Mouse (Mus musculus) kidney, postnatal 0 days (tissue): ENCODE results near the gene Tcf15. TPM values are rescaled to one million over a fixed set of nuclear protein-coding genes. Genes with fewer than 3 reads are reported as not detected.

ENCODE experiments used
- ATAC-seq: fragments of 200-750 bp; cut with Nextera tagmentation; replicated peaks from 2 replicates; pipeline ENCODE4 v1.8.0; 2017; ENCODE audit warnings: low read depth, moderate number of reproducible peaks, moderate TSS enrichment, moderate library complexity; ENCODE audit not compliant: low FRiP score
- DNase-seq: peaks from one replicate; pipeline ENCODE4 v3.0.0-alpha.2; 2016; ENCODE audit warnings: low spot score
- H3K27ac ChIP-seq: fragments of 300-500 bp; sonication (generic); 2 replicates; pipeline ENCODE4 v1.5.1; 2014; ENCODE audit warnings: mild to moderate bottlenecking
- H3K27me3 ChIP-seq: fragments of 300-500 bp; sonication (generic); 2 replicates; pipeline ENCODE4 v1.6.1; 2014; ENCODE audit warnings: low read length, mixed read lengths; ENCODE audit not compliant: insufficient read depth
- H3K36me3 ChIP-seq: fragments of 300-500 bp; sonication (generic); 2 replicates; pipeline ENCODE4 v1.6.1; 2014; ENCODE audit warnings: low read length, mixed read lengths; ENCODE audit not compliant: insufficient read depth
- H3K4me1 ChIP-seq: fragments of 300-500 bp; sonication (generic); replicated peaks from 2 replicates; pipeline ENCODE4 v1.6.1; 2014; ENCODE audit warnings: antibody characterized with exemption, low read length, mixed read lengths; ENCODE audit not compliant: insufficient read depth
- H3K4me2 ChIP-seq: fragments of 300-500 bp; sonication (generic); 2 replicates; pipeline ENCODE4 v1.6.1; 2014; ENCODE audit warnings: mild to moderate bottlenecking, low read length, moderate library complexity, mixed read lengths
- H3K4me3 ChIP-seq: fragments of 300-500 bp; sonication (generic); replicated peaks from 2 replicates; pipeline ENCODE4 v1.5.1; 2014; ENCODE audit warnings: low read depth, low read length
- H3K9ac ChIP-seq: fragments of 300-500 bp; sonication (generic); 2 replicates; pipeline ENCODE4 v1.6.1; 2014; ENCODE audit warnings: low read depth, low read length
- H3K9me3 ChIP-seq: fragments of 300-500 bp; sonication (generic); replicated peaks from 2 replicates; pipeline ENCODE4 v1.6.1; 2016; ENCODE audit warnings: low read length, inconsistent platforms, mixed read lengths
- CTCF ChIP-seq: IDR thresholded peaks from 2 replicates; pipeline ENCODE4 v1.5.1; 2016; ENCODE audit warnings: antibody characterized with exemption, low read depth, mild to moderate bottlenecking, moderate library complexity
- WGBS: fragments of 180-500 bp; shearing (Covaris S2); extraction: QIAGEN DNeasy Blood & Tissue Kit; methylation state at CpG from one replicate; pipeline ENCODE4 v1.1.7; 2014; 5-methylcytosine and 5-hydroxymethylcytosine counted together
- polyA plus RNA-seq: library from polyadenylated mRNA; unstranded; fragments of >200 nt; fragmentation: Nextera tagmentation; extraction: Ambion mirVana; gene quantifications from 2 replicates; pipeline ENCODE4 v1.2.1, GENCODE M21; 2015

Gene Tcf15
- polyA plus RNA-seq, 1 experiment from 2014 or later: 15.5 TPM

- H3K4me2 ChIP-seq: no peak overlapping the region
- DNase-seq: no peak
These were observed 25.7 kb upstream of the Tcf15 start for GRCm38 (mm10) chr2:152117694-152118093.

DNA sequence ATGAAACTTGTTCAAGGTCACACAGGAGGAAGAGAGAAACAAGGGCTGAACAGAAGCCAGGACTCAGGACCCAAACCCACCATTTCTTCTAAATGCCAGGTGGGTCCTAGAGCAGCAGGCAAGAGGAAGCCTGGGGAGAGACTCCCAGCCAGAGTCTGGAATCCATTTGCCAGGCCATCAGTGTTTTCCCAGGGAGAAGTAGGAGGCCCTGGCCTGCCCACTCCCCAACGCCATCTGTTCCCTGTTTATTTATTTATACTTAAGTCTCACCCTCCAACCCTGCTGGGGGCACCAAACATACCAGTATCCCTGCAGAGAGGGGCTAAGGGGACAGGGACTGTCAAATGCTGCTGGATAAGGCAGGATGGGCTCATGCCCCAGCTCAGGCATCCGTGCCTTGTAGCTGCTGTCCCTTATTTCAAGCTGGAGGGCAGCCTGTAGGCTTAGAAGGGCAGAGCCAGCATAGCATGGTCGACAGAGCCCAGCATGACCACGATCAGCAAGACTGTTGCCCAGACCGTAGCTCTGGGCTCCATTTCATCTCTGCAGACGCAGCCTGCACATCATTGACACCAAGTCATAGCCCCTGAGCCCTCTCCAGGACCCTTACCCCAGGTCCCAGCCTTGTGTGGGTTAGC lies 24.0 kb upstream of the Tcf15 start:
- 0 out of 2 replicates have a peak, but pooled peaks cover 4% of the 10 kb centered on the region for H3K4me1 ChIP-seq
- DNase-seq (no peak), ATAC-seq (no peak)
- no peak overlapping the region for H3K9ac ChIP-seq
- peaks cover 5% of the 10 kb centered on the region; the same call in 1 of the 2 replicates for H3K27me3 ChIP-seq
- WGBS: 39% methylated on average over 6 of the region's 6 CpGs
- no peak for TF ChIP-seq CTCF
- H3K4me3 ChIP-seq: no peak overlapping the region
- no peak overlapping the region for H3K27ac ChIP-seq
- H3K4me2 ChIP-seq: no peak overlapping the region
- no peaks in the 10 kb centered on the region for H3K36me3 ChIP-seq
- H3K9me3 ChIP-seq: no peaks in the 10 kb centered on the region

More at GRCm38 (mm10) chr2:152117694-152118093, 25.7 kb upstream of the Tcf15 start:
- no peak for TF ChIP-seq CTCF
- Histone ChIP-seq H3K36me3 (no peaks in the 10 kb centered on the region), H3K27ac (no peak overlapping the region), H3K9ac (no peak overlapping the region), H3K9me3 (no peaks in the 10 kb centered on the region), H3K4me1 (0 out of 2 replicates have a peak, but pooled peaks cover 4% of the 10 kb centered on the region), H3K4me3 (no peak overlapping the region), H3K27me3 (peaks cover 5% of the 10 kb centered on the region; the same call in 1 of the 2 replicates)
- ATAC-seq: no peak
- 88% methylated on average over 7 of the region's 7 CpGs for WGBS

DNA sequence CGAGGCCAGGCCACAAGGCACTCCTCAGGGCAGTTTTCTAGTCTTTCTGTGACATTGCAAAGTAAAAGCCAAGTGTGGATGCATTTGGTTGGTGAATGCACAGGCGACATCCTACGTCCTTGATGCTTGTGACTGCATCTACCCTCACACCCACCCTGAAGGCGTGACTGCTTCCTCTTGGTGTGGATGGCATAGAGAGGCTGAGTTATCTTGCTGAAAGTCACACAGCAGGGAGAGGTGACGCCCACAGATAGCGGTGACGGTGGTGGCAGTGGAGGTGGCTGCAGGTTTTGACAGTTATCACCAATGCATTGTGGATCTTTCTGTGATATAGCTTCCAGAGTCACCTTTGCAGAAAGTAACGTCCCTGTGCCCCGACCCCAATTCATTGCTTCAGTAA lies 20.5 kb upstream of the Tcf15 start:
- TF ChIP-seq CTCF: no peak
- H3K4me2 ChIP-seq: no peak overlapping the region
- ATAC-seq (no peak), DNase-seq (no peak)
- no peak overlapping the region for H3K27ac ChIP-seq
- 80% methylated on average over 9 of the region's 9 CpGs for WGBS
- H3K27me3 ChIP-seq: no peaks in the 10 kb centered on the region
- H3K9ac ChIP-seq: no peak overlapping the region
- H3K4me1 ChIP-seq: no peaks in the 10 kb centered on the region
- no peak overlapping the region for H3K4me3 ChIP-seq
- H3K9me3 ChIP-seq: no peaks in the 10 kb centered on the region
- H3K36me3 ChIP-seq: no peaks in the 10 kb centered on the region

GRCm38 (mm10) chr2:152128597-152128996 lies 14.8 kb upstream of the Tcf15 start:
- Histone ChIP-seq H3K9ac (no peak overlapping the region), H3K4me1 (no peaks in the 10 kb centered on the region), H3K27ac (no peak overlapping the region), H3K27me3 (no peaks in the 10 kb centered on the region), H3K4me2 (no peak overlapping the region), H3K4me3 (no peak overlapping the region), H3K9me3 (no peaks in the 10 kb centered on the region), H3K36me3 (no peaks in the 10 kb centered on the region)
- peak; percentile 53 for TF ChIP-seq CTCF
- DNase-seq: no peak
- ATAC-seq: no peak
- 56% methylated on average over 2 of the region's 2 CpGs for WGBS

DNA sequence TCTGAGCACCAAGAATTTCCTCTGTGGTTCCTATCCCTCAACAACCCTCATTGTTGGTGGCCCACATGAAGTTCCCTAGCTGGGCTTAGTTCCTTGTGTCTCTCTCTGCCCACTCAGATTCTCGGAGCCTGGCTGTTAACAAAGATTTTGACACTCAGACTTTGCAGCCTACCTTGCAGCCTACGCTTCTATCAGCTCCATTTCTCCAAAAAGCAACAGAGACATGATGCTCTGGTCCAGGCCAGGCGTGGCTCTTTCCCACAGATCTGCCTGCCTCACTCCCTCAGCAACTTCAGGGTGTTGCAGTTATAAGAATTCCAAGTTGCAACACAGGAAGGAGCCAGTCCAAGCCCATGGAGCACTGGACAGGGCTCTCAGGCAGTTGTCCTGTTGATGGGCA lies 13.6 kb upstream of the Tcf15 start:
- TF ChIP-seq CTCF: no peak
- no peaks in the 10 kb centered on the region for H3K4me1 ChIP-seq
- ATAC-seq (no peak), DNase-seq (no peak)
- no peak overlapping the region for H3K27ac ChIP-seq
- H3K9ac ChIP-seq: no peak overlapping the region
- no peaks in the 10 kb centered on the region for H3K9me3 ChIP-seq
- no peak overlapping the region for H3K4me2 ChIP-seq
- H3K27me3 ChIP-seq: no peaks in the 10 kb centered on the region
- no peak overlapping the region for H3K4me3 ChIP-seq
- WGBS: 83% methylated on average over 3 of the region's 3 CpGs
- no peaks in the 10 kb centered on the region for H3K36me3 ChIP-seq

DNA sequence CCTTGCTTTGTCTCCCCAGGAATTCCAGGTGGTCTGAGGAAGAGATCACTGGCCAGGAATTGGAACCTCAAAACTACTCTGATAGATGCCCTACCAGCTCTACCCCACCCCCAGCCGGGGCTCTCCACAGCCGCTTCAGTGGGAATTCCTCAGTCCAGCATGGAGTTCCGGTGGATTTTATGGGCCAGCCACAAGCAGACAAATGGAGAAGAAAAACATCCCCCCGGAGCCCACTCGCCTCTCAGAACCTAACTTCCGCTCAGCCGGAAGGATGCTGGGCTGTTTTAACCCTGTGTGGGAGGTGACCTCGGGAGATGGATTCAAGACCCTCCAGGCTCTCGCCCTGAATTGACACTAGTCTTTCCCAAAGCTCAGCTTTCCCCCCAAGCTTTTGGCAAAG lies 11.3 kb upstream of the Tcf15 start:
- 4% methylated on average over 9 of the region's 9 CpGs for WGBS
- Histone ChIP-seq H3K27ac (no peak overlapping the region), H3K9ac (no peak overlapping the region), H3K36me3 (no peaks in the 10 kb centered on the region), H3K4me1 (no peaks in the 10 kb centered on the region), H3K4me3 (no peak overlapping the region), H3K9me3 (no peaks in the 10 kb centered on the region), H3K27me3 (no peaks in the 10 kb centered on the region), H3K4me2 (no peak overlapping the region)
- no peak for ATAC-seq
- no peak for TF ChIP-seq CTCF
- DNase-seq: peak; percentile 55

DNA sequence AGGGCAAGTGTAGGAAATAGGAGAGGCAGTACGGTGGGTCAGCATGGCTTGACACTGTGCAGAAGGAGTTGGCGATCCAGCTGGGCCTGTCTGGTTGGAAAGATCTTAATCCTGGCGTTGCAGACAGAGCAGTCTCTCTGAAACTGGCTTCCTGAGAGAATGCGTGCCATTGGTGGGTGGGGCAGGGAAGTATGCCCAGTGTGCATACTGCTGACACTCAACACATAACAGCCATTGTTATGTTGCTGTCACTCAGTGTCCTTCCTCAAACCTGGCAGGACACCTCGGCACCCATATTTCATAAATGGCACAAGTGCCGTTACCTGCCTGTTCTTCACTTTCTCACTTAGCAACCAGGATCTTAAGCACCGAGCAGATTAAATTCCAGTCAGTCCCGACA lies 10.7 kb upstream of the Tcf15 start:
- no peak overlapping the region for H3K9ac ChIP-seq
- no peak overlapping the region for H3K4me2 ChIP-seq
- DNase-seq: no peak
- no peaks in the 10 kb centered on the region for H3K27me3 ChIP-seq
- no peak for TF ChIP-seq CTCF
- no peak overlapping the region for H3K4me3 ChIP-seq
- H3K4me1 ChIP-seq: no peaks in the 10 kb centered on the region
- no peaks in the 10 kb centered on the region for H3K9me3 ChIP-seq
- no peak for ATAC-seq
- 50% methylated on average over 8 of the region's 8 CpGs for WGBS
- no peaks in the 10 kb centered on the region for H3K36me3 ChIP-seq
- H3K27ac ChIP-seq: no peak overlapping the region
